Mouse (Mus musculus): ENCODE data around the gene Ada. TPM values are rescaled to one million over a fixed set of nuclear protein-coding genes. Genes with fewer than 3 reads are reported as not detected.

The Ada gene
- polyA plus RNA-seq, 1 experiment from 2014 or later = 4.6 TPM

DNA sequence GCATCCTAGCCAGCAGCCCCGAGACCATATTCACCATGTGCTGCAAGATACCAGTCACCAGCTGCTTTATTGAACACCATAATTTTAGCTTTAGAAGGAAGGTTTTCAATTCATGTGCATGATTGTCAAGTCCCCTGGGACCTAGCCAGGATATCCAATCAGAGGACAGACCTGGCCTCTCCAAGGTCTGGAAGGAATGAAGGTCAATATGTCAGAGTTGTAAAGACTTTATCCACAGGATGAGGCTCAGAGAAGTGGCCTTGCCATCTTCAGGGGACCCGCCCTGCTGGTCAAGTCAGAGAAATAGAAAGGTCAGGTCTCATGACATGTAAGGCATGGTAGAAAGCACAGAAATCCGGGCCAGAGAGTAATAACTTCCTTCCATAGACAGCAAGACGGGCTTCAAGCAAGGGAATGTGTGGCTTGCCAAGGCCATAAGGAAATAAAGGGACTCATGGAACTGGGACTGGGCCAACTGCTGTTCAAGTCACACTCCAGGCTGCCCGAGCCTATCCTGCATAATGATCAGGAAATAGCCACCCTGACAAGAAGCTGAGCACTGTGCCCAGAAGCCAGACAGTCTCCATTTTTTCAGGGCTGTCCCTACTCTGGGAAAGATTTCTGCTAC, 23.2 kb downstream of the Ada start:
- Histone ChIP-seq H3K9me3 (no peaks in the 10 kb centered on the region), H3K9ac (replicated peaks) (no peak overlapping the region; the same call in 1 of the 2 replicates), H3K4me1 (replicated peaks) (peaks cover 14% of the 10 kb centered on the region), H3K4me3 (replicated peaks) (no peak overlapping the region), H3K27ac (no peak overlapping the region), H3K4me2 (replicated peaks) (no peak overlapping the region), H3K36me3 (peaks cover 61% of the 10 kb centered on the region), H3K27me3 (no peaks in the 10 kb centered on the region)
- no peak for ATAC-seq
- WGBS = 79% methylated on average over 5 of the region's 5 CpGs

DNA sequence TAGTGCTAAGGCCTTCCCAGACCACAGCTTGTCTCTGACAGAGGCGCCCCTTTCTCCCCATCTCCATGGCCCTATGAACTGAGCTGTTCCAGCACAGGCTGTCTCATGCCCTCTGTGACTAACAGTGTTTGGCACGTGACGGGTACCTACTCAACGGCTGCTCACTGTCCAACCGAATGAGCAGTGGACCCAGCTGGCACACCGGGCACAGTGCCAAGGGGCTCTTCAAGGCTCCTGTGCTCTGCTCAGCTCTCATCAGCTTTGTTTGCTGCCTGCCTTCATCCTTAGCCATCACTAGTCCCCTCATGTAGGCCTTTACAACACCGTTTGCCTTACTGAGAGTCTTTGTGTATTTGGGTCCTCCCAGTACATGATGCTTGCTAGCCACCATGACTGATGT, 27.5 kb downstream of the Ada start:
- Histone ChIP-seq H3K4me2 (replicated peaks) (no peak overlapping the region), H3K27ac (peak overlapping the region; percentile 78), H3K36me3 (peaks cover 42% of the 10 kb centered on the region), H3K9ac (replicated peaks) (peak overlapping the region; percentile 21), H3K9me3 (no peaks in the 10 kb centered on the region), H3K27me3 (no peaks in the 10 kb centered on the region), H3K4me3 (replicated peaks) (no peak overlapping the region), H3K4me1 (replicated peaks) (peaks cover 30% of the 10 kb centered on the region)
- ATAC-seq = peak; percentile 87
- WGBS = 61% methylated on average over 7 of the region's 7 CpGs

DNA sequence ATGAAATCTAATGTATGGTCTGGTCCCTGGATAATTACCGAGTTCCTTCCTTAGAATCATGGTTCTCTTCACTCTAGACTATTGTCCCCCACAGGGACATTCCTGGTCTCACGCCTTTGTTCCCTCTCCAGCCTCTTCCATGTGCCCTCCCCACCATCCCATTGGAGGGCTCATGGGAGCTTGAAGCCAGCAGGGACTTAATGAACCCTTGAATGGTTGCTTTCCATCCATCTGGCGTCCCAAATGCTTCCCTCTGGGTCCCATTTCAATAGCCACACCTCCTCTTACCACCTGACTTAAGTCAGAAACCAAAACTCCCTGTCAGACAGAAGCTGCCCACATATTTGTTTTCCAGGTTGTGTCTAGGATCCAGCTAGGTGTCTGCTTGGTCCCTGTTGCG, 30.4 kb downstream of the Ada start:
- Histone ChIP-seq H3K9ac (replicated peaks) (no peak overlapping the region), H3K4me1 (replicated peaks) (peaks cover 47% of the 10 kb centered on the region), H3K9me3 (no peaks in the 10 kb centered on the region), H3K27me3 (no peaks in the 10 kb centered on the region), H3K4me3 (replicated peaks) (no peak overlapping the region), H3K4me2 (replicated peaks) (no peak overlapping the region), H3K27ac (peak overlapping the region; percentile 5; the same call in 1 of the 2 replicates), H3K36me3 (peaks cover 21% of the 10 kb centered on the region)
- WGBS = 41% methylated on average over 4 of the region's 4 CpGs
- peak; percentile 9; the same call in 1 of the 2 replicates for ATAC-seq

DNA sequence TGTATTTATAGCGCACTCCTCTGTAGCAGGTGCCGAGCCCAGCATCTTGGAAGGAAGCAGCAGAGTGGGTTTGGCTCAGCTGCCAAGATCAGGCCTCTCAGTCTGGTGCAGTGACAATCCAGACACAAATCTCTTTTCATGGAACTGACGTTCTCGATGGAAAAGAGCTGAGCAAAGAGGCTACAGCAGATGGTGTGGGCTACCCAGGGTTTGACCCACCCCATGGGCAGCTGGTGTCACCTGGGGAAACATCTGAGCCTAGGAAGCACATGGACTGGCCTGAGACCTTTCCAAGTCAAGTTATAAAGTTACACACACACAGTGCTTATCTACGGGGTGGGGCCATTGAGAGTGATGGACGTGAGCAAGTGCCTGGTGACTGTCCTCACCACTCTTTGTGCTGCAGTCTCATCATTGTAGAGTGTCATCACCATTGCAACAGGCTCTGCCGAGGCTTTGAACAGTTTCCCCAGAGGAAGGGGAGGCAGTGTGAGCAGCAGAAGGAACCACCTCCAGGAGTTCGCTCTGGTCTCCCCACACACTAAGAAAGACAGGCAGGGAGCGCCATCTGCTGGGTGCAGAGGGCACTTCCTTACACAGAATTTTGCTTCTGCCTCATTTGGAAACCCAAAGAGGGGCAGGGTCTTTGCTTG, 31.0 kb downstream of the Ada start:
- Histone ChIP-seq H3K27ac (no peak overlapping the region), H3K36me3 (peaks cover 15% of the 10 kb centered on the region; the same call in 1 of the 2 replicates), H3K9me3 (no peaks in the 10 kb centered on the region), H3K4me2 (replicated peaks) (no peak overlapping the region), H3K9ac (replicated peaks) (0 out of 2 replicates have a peak overlapping the region, but pooled peaks have one; percentile 23), H3K27me3 (no peaks in the 10 kb centered on the region), H3K4me3 (replicated peaks) (no peak overlapping the region), H3K4me1 (replicated peaks) (peaks cover 47% of the 10 kb centered on the region)
- WGBS = 36% methylated on average over 9 of the region's 9 CpGs
- peak; percentile 75 for ATAC-seq

DNA sequence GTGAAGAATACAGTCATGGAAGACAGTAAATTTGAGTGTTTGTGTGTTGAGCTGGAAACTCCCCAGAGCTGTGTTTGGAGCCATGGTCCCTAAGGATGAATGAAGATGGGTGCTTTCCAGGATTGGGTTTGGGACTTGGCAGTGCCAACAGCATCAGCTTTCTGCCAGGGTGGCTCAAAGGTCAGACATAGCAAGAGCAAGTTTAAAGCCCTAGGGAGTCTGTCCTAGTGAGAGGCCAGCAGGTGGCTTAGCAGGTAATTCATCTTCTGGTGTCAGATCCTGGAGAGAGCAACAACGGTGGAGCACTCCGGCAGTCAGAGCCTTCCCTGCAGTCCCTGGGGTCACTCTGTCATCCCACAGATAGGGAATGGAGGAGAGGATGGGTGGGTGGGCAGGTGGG, 31.5 kb downstream of the Ada start:
- Histone ChIP-seq H3K4me3 (replicated peaks) (no peak overlapping the region), H3K4me1 (replicated peaks) (peaks cover 47% of the 10 kb centered on the region), H3K27me3 (no peaks in the 10 kb centered on the region), H3K27ac (no peak overlapping the region), H3K36me3 (peaks cover 13% of the 10 kb centered on the region; the same call in 1 of the 2 replicates), H3K9ac (replicated peaks) (0 out of 2 replicates have a peak overlapping the region, but pooled peaks have one; percentile 23), H3K9me3 (no peaks in the 10 kb centered on the region), H3K4me2 (replicated peaks) (no peak overlapping the region)
- no peak for ATAC-seq
- 62% methylated on average over 2 of the region's 2 CpGs for WGBS

DNA sequence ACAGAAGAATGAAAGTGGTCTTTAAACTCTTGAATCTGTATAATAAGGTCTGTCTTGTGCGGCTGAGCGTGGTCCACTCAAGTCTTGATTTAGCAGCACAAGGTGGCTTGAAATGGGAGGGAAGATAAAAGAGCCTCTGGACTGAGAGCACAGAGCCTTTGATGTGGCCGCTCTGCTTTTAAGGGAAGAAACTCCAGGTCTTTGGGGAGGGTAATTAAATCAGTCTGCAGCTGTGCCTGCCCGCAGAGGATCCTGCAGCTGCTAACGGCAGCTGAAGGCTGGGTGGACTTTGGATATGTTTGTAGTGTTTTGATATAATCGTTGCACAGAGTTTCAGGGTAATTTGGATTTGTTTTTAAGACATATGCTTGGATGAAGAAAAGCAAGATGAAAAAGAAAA, 33.2 kb downstream of the Ada start:
- peak; percentile 47 for ATAC-seq

DNA sequence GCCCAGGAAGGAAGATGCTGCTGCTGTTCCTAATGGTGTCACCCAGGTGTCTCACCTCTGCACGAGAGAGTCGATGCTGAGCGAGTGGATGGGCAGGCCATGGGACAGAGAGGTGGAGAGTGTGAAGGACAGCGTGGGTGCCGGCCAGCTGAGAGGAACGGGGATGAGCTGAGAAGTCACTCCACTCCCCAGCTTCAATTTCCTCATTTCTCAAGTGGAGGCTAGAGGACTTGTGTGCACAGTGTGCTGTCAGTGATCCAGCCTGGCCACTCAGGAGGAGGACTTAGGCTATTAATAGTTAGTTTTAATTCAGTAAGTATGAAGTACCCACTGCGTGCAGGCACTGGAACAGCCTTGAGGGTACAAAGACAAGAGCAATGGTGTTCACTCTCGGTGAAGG, 33.6 kb downstream of the Ada start:
- peaks cover 29% of the 10 kb centered on the region for H3K4me1 ChIP-seq (replicated peaks)
- no peak overlapping the region for H3K4me2 ChIP-seq (replicated peaks)
- no peaks in the 10 kb centered on the region for H3K9me3 ChIP-seq
- H3K4me3 ChIP-seq (replicated peaks) = no peak overlapping the region
- no peaks in the 10 kb centered on the region for H3K27me3 ChIP-seq
- no peak overlapping the region for H3K9ac ChIP-seq (replicated peaks)
- ATAC-seq = peak; percentile 14; the same call in 1 of the 2 replicates
- H3K27ac ChIP-seq = peak overlapping the region; percentile 48
- peaks cover 5% of the 10 kb centered on the region; the same call in 1 of the 2 replicates for H3K36me3 ChIP-seq
- WGBS = 53% methylated on average over 8 of the region's 8 CpGs

More for the DNA sequence above, 33.2 kb downstream of the Ada start:
- Histone ChIP-seq H3K27me3 (no peaks in the 10 kb centered on the region), H3K9ac (replicated peaks) (no peak overlapping the region), H3K36me3 (peaks cover 10% of the 10 kb centered on the region; the same call in 1 of the 2 replicates), H3K4me1 (replicated peaks) (peaks cover 33% of the 10 kb centered on the region), H3K4me2 (replicated peaks) (no peak overlapping the region), H3K4me3 (replicated peaks) (no peak overlapping the region), H3K9me3 (no peaks in the 10 kb centered on the region), H3K27ac (0 out of 2 replicates have a peak overlapping the region, but pooled peaks have one; percentile 48)
- 8% methylated on average over 6 of the region's 6 CpGs for WGBS

DNA sequence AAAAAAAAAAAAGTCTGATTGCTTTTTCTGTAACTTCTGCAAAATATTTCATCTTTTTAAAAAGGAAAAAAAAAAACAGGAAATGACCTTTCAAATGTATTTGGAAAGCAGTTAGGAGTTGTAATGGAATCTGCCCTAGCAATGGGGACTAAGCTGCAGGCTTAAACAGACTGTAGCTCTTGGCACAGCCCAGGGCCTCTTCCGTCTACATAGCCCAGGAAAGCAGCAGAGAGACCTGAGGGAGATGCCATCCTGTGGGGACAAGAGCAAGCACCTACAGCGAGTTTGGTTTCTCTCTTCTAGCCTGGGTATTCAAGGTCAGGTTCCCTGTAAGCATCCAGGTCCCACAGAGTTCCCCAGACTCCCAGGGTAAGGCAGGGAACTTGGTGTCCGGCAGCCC, 36.7 kb downstream of the Ada start:
- no peak overlapping the region for H3K4me3 ChIP-seq (replicated peaks)
- H3K36me3 ChIP-seq = no peaks in the 10 kb centered on the region
- no peaks in the 10 kb centered on the region for H3K9me3 ChIP-seq
- H3K9ac ChIP-seq (replicated peaks) = no peak overlapping the region
- WGBS = 83% methylated on average over 3 of the region's 3 CpGs
- no peak for ATAC-seq
- H3K27me3 ChIP-seq = no peaks in the 10 kb centered on the region
- no peak overlapping the region for H3K27ac ChIP-seq
- peaks cover 24% of the 10 kb centered on the region for H3K4me1 ChIP-seq (replicated peaks)
- H3K4me2 ChIP-seq (replicated peaks) = no peak overlapping the region

DNA sequence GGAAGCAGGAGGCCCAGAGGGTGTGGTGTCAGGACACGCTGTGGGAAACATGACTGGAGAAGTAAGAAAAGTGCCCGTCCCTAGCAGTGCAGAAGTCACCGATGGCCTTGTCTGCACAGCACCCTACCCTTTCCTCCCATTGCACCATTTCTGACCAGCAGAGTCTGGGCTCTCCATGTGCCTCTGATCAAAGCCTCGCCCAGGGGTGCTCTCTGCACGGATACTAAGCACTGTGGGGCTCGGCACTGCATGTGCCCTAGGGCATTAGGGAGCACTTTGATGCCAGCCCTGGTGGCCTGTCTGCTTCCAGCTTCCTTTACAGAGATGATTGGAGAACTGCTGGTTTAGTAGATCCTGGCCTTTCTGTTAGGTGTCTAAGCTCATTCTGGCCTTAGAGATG, 37.2 kb downstream of the Ada start:
- Histone ChIP-seq H3K9me3 (no peaks in the 10 kb centered on the region), H3K4me1 (replicated peaks) (peaks cover 24% of the 10 kb centered on the region), H3K27me3 (no peaks in the 10 kb centered on the region), H3K4me2 (replicated peaks) (no peak overlapping the region), H3K36me3 (no peaks in the 10 kb centered on the region), H3K27ac (no peak overlapping the region), H3K4me3 (replicated peaks) (no peak overlapping the region), H3K9ac (replicated peaks) (no peak overlapping the region)
- 94% methylated on average over 6 of the region's 6 CpGs for WGBS
- ATAC-seq = no peak

DNA sequence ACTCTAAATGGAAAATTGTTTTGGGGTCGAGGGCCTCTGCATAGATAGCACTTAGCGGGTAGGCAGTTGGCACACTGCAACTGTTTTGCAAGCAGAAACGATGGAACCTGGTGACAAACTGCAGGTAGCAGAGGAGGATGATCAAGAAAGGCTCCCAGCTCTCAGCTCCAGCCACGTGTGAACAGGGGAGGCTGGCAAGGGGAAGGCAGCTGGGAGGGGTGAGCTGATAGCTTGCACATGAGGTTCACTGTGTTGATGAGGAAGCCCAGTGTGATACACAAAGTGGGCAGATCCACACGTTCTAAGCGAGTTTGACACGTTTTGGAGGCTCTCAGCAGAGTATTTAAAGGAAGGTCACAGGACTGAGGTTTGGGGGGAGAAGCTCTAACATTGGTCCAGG, 37.6 kb downstream of the Ada start:
- WGBS = 82% methylated on average over 7 of the region's 7 CpGs
- Histone ChIP-seq H3K4me3 (replicated peaks) (no peak overlapping the region), H3K27me3 (no peaks in the 10 kb centered on the region), H3K9ac (replicated peaks) (no peak overlapping the region), H3K4me1 (replicated peaks) (peaks cover 24% of the 10 kb centered on the region), H3K9me3 (no peaks in the 10 kb centered on the region), H3K27ac (no peak overlapping the region), H3K4me2 (replicated peaks) (no peak overlapping the region), H3K36me3 (no peaks in the 10 kb centered on the region)
- no peak for ATAC-seq

DNA sequence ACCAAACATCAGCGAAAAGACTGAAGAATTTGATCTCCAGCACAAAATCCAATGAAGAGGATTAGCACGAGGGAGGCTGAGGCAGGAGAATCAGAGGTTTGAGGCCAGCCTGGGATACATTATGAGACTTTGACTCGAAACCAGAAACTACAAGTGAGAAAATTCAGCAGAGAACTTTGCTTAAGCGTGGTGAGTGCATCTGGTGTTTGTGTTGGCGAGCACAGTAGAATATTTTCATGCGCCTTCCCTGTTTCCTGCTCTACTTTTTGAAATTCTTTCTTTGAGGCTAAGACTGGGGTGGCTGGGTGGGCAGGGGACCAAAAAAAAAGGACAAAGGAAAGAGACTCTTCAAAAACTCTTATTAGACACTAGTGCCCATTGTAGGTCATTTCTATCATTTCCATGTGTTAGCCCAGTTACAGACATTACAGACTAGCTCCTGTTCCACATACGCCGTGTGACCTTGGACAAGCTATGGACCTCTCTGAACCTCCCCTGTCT, 38.6 kb downstream of the Ada start:
- Histone ChIP-seq H3K27ac (no peak overlapping the region), H3K27me3 (no peaks in the 10 kb centered on the region), H3K9me3 (no peaks in the 10 kb centered on the region), H3K9ac (replicated peaks) (no peak overlapping the region), H3K4me1 (replicated peaks) (peaks cover 15% of the 10 kb centered on the region), H3K4me2 (replicated peaks) (no peak overlapping the region), H3K36me3 (no peaks in the 10 kb centered on the region), H3K4me3 (replicated peaks) (no peak overlapping the region)
- ATAC-seq = no peak
- 95% methylated on average over 8 of the region's 8 CpGs for WGBS

DNA sequence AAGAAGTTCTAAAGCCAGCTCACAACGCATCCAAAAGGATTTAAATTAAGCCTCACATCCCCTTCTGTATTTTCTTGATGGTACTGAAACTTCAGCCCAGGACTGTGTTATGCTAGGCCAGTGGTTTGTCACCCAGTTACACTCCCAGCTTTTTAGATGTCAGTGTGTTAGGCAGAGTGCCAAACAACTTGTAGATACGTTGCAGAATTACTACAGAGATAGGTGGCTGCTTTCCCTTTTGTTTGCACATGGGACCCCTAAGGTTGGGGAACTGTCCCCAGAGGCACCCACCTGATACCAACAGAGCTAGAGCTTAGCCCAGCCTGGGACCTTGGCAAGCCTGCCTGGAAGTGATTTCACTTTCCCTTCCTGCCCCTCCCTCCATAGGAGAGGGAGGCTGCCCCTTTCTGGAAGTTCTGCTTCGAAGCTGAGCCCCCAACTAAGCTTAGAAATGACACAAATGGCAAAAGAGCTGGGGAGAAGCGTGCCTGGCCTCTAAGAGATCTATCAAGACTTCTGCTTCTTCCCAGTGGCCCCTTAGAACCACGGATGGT, 39.4 kb downstream of the Ada start:
- H3K36me3 ChIP-seq = no peaks in the 10 kb centered on the region
- WGBS = 87% methylated on average over 5 of the region's 5 CpGs
- H3K9me3 ChIP-seq = no peaks in the 10 kb centered on the region
- H3K4me1 ChIP-seq (replicated peaks) = peaks cover 7% of the 10 kb centered on the region
- H3K27me3 ChIP-seq = no peaks in the 10 kb centered on the region
- no peak overlapping the region for H3K4me2 ChIP-seq (replicated peaks)
- H3K9ac ChIP-seq (replicated peaks) = no peak overlapping the region
- no peak for ATAC-seq
- no peak overlapping the region for H3K4me3 ChIP-seq (replicated peaks)
- H3K27ac ChIP-seq = no peak overlapping the region

All from midbrain, embryonic 13.5 days (tissue).